Mouse (Mus musculus) bone marrow macrophage, adult 2 months (primary cell): ENCODE data around the gene Ikzf2.

Experiments used
- CTCF ChIP-seq: IDR thresholded peaks from 2 replicates; pipeline ENCODE4 v1.5.1; 2012; ENCODE audit warnings: low read depth, mild to moderate bottlenecking, low read length, moderate library complexity
- POLR2A ChIP-seq: IDR thresholded peaks from 2 replicates; pipeline ENCODE4 v1.6.1; 2012; ENCODE audit warnings: mild to moderate bottlenecking, low read depth, low read length, borderline replicate concordance

DNA sequence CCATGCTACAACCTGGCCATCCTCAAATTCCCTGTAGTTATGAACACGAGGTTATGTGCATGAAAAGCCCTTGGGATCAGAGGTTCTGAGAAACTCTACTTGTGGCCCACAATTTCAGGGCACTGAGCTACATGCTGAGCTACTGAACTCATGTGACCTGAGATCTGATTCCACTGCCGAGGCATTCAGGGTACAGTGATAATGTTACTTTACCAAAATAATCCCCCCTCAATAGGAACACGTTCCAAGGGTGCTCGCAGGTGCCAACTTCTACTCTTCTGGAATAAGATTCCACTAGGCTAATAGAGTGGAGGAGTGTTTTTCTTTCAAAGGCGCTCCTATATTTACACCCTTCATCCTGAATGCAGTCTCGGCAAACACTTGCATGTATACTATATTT lies 45.1 kb downstream of the Ikzf2 start:
- TF ChIP-seq POLR2A (no peak), CTCF (no peak)
